Mouse (Mus musculus) kidney, adult 2 months (tissue): ENCODE results near the gene Wdr26.

Experiments used
- CTCF ChIP-seq: fragments of 200-500 bp; conservative IDR thresholded peaks from 2 replicates; pipeline ENCODE4 v1.5.1; 2011; ENCODE audit warnings: low read depth, mild to moderate bottlenecking, control low read depth, low read length, moderate library complexity, mixed read lengths; ENCODE audit not compliant: insufficient read depth, insufficient read length
- POLR2A ChIP-seq: fragments of 200-500 bp; IDR thresholded peaks from one replicate; pipeline ENCODE4 v1.6.1; 2011; ENCODE audit warnings: low read depth, low read length, control low read depth

DNA sequence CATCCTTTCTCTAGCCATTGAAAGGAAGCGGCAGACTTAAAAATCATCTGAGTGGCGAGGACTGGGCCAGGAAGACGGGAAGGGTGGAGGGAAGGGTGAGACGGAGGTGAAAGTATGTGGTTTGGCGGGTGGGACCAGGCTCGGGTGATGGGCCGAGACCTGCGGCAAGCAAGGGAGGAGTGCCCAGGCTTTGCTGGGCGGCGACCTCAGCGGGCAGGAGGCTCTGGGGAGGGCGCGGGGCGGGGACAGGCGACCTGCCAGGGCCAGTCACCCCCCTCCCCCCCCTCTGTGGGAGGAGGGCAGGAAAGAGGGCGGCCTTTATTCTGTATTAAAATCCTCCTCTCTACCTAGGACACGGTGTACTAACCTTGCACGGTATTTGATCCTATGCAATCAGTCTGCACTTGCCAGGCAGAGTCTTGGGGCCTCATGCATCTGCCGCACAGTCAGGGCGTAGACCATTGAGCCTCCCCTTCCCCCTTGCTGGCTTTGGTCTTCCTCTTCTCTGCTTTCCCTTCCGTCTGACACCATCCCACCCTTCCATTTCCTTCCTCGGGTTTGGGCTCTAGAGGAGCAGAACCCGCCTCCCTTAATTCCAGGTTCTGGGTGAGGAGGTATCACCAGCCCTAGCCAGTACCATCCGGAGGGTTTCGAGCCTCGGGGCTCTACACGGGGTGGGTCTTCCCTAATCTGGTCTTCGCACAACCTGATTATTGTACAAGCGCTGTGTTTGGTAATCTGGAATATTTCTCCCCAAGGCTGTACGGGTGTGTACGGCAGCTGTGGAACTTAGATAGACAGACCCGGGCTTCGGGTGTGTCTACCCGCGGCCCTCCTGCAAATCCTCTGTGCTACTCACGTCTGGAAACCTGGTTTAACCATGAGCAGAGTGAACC, 45.1 kb upstream of the Wdr26 start:
- TF ChIP-seq CTCF (no peak), POLR2A (no peak)
